Comparison of ENCODE assay signal across 8 mouse cellular contexts in the genomic region with DNA sequence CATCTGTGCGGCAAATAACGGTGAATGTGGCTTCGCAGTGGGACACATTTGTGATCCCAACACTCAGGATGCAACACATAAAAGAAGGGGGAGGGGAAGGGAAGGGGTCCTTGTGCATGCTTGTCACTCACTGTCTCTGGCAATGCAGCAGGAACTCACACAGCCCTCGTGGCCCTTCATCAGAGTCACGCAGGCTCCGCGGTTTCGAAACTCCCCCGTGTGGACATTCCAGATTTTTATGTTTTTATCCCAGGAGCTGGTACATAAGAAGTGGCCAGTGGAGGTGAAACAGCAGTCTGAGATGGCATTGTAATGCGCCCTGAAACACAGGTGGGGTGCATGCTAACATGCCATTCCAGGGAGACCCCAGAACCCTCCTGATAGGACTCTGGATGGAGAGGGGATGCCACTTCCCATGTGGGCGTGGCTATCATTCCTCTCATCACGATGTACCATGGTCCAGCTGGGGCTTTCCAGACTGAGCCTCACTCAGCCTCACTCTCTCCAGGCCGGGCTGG. TPM values are rescaled to one million over a fixed set of nuclear protein-coding genes. Genes with fewer than 3 reads are reported as not detected.
A peak's percentile ranks its signal among the peaks of the same experiment; 100 is the strongest.
DNase-seq lines count a peak whose midpoint lies in the region; ATAC-seq and TF ChIP-seq lines count a peak whose summit lies in the region.

No protein-coding gene starts in this region.

- ATAC-seq in liver, embryonic 14.5 days (ENCODE audit: insufficient read depth) = no peak
- ATAC-seq in neural tube, embryonic 14.5 days (ENCODE audit: low read depth) = peak; percentile 83

- no peak for TF ChIP-seq EP300 in liver, embryonic 14.5 days (IDR thresholded peaks at IDR 0.05; ENCODE audit: low read depth)

- peak; percentile 19 to 47 for DNase-seq in heart, adult 18-20 months
- DNase-seq in heart, postnatal 25 days (ENCODE audit: low spot score) = no peak
- DNase-seq in cerebellum, postnatal 10 days = peak; percentile 67 to 71
- peak; percentile 27 to 67 for DNase-seq in frontal cortex, postnatal 36 days (ENCODE audit: low spot score in 2 of 2)
- peak; percentile 58 for DNase-seq in kidney, adult 18-20 months
- DNase-seq in liver, embryonic 14.5 days (ENCODE audit: low read depth in 3 of 3, low spot score in 3 of 3) = no peak
- no peak for DNase-seq in ovary, adult 18-20 months (ENCODE audit: low spot score)

- no peaks in the 10 kb centered on the region for H3K4me1 ChIP-seq in liver, embryonic 14.5 days (replicated peaks; ENCODE audit: control insufficient read depth in 2 of 2, insufficient read depth in 2 of 2, low read length in 1 of 2)
- H3K4me1 ChIP-seq in neural tube, embryonic 14.5 days (ENCODE audit: control insufficient read depth, insufficient read depth, low read length) = no peaks in the 10 kb centered on the region

- no peak overlapping the region for H3K4me3 ChIP-seq in liver, embryonic 14.5 days (ENCODE audit: insufficient read depth in 1 of 2, low read depth in 2 of 2, low read length in 2 of 2)
- H3K4me3 ChIP-seq in neural tube, embryonic 14.5 days (ENCODE audit: low read depth, low read length) = 0 out of 2 replicates have a peak overlapping the region, but pooled peaks have one; percentile 12

- H3K27me3 ChIP-seq in liver, embryonic 14.5 days (ENCODE audit: control insufficient read depth, insufficient read depth, low read length) = no peaks in the 10 kb centered on the region
- H3K27me3 ChIP-seq in neural tube, embryonic 14.5 days (ENCODE audit: control insufficient read depth, insufficient read depth, low read length) = no peaks in the 10 kb centered on the region

- WGBS in liver, embryonic 14.5 days (ENCODE audit: insufficient replicate concordance) = 11% methylated on average over 12 of the region's 13 CpGs
- WGBS in neural tube, embryonic 14.5 days = 9% methylated on average over 12 of the region's 13 CpGs

- H3K36me3 ChIP-seq in liver, embryonic 14.5 days (replicated peaks; ENCODE audit: control insufficient read depth, insufficient read depth, low read depth) = no peaks in the 10 kb centered on the region
- H3K36me3 ChIP-seq in neural tube, embryonic 14.5 days (ENCODE audit: control insufficient read depth, insufficient read depth, low read length) = no peaks in the 10 kb centered on the region

- H3K9me3 ChIP-seq in liver, embryonic 14.5 days (ENCODE audit: control insufficient read depth, low read length) = no peaks in the 10 kb centered on the region
- H3K9me3 ChIP-seq in neural tube, embryonic 14.5 days (ENCODE audit: control insufficient read depth, low read length) = no peaks in the 10 kb centered on the region

- TF ChIP-seq CTCF in liver, embryonic 14.5 days (IDR thresholded peaks at IDR 0.05; ENCODE audit: low read depth) = peak; percentile 32; the same call in 1 of the 2 replicates

- intact Hi-C loops in heart, postnatal 25 days (cut with DNase I) = no loop called here

- H3K27ac ChIP-seq in liver, embryonic 14.5 days = no peak overlapping the region
- no peak overlapping the region for H3K27ac ChIP-seq in neural tube, embryonic 14.5 days (ENCODE audit: low read depth, low read length)

- H3K4me2 ChIP-seq in liver, embryonic 14.5 days (ENCODE audit: low read depth) = no peak overlapping the region
- H3K4me2 ChIP-seq in neural tube, embryonic 14.5 days (ENCODE audit: low read depth, low read length) = peak overlapping the region; percentile 37

- H3K9ac ChIP-seq in liver, embryonic 14.5 days (replicated peaks) = no peak overlapping the region
- no peak overlapping the region for H3K9ac ChIP-seq in neural tube, embryonic 14.5 days (replicated peaks; ENCODE audit: low read depth, low read length)

RNA-seq across cellular contexts. Expression of gene Lrp3, which starts 36.8 kb away (rescaled TPM):
- 1 to 10 TPM; 7.4 to 9.4 TPM for total RNA-seq in heart, adult 18-20 months (2021)
- total RNA-seq in heart, postnatal 25 days (2021) = 1 to 10 TPM; 7.7 to 8.8 TPM
- polyA plus RNA-seq in liver, embryonic 14.5 days (2012; rRNA removed) = 0.66 and 1.00 TPM in 2 replicates
- 0.19 and 0.37 TPM in 2 replicates for polyA plus RNA-seq in liver, embryonic 14.5 days (2014; fragmentation: Nextera tagmentation; extraction: Ambion mirVana)
- polyA plus RNA-seq in neural tube, embryonic 14.5 days (2014; fragmentation: Nextera tagmentation; extraction: Ambion mirVana) = 27.7 and 33.0 TPM in 2 replicates

Comparison
In these comparisons a context has a peak if more than half of its experiments do, and no peak if none do; other contexts are left out.
1. DNase-seq: peak in heart, adult 18-20 months (2 of 2), cerebellum, postnatal 10 days (2 of 2), frontal cortex, postnatal 36 days (2 of 2) and kidney, adult 18-20 months (single experiment); none in heart, postnatal 25 days (single experiment), liver, embryonic 14.5 days (0 of 3) and ovary, adult 18-20 months (single experiment).